Mouse (Mus musculus) cerebellum, postnatal 10 days (tissue): ENCODE results near the gene Got2.

Source experiments
- DNase-seq, 2 experiments: peaks; one replicate each; pipeline ENCODE4 v3.0.0; 2021; ENCODE audit warnings: mixed read lengths in 2 of 2

Got2 gene

GRCm38 (mm10) chr8:95817597-95817996 lies 70.8 kb downstream of the Got2 start:
- DNase-seq = no peak

GRCm38 (mm10) chr8:95816044-95816708 lies 72.2 kb downstream of the Got2 start:
- DNase-seq = no peak
